Mouse (Mus musculus) olfactory bulb, adult 2 months (tissue): ENCODE data around the gene Srsf4. TPM values are rescaled to one million over a fixed set of nuclear protein-coding genes. Genes with fewer than 3 reads are reported as not detected.

Experiments
- H3K27ac ChIP-seq: fragments of 200-500 bp; 2 replicates; pipeline ENCODE4 v1.5.1; 2012; ENCODE audit warnings: low read depth, low read length; ENCODE audit not compliant: insufficient read depth
- H3K4me1 ChIP-seq: fragments of 200-500 bp; 2 replicates; pipeline ENCODE4 v1.6.1; 2012; ENCODE audit warnings: low read length; ENCODE audit not compliant: control insufficient read depth, insufficient read depth
- H3K4me3 ChIP-seq: fragments of 200-500 bp; 2 replicates; pipeline ENCODE4 v1.5.1; 2012; ENCODE audit warnings: mild to moderate bottlenecking, low read depth, low read length, moderate library complexity; ENCODE audit not compliant: insufficient read depth
- CTCF ChIP-seq: fragments of 200-500 bp; IDR thresholded peaks from 2 replicates; pipeline ENCODE4 v1.5.1; 2012; ENCODE audit warnings: low read depth, mild to moderate bottlenecking, low read length, moderate library complexity; ENCODE audit not compliant: insufficient read depth
- POLR2A ChIP-seq: fragments of 200-500 bp; IDR thresholded peaks from 2 replicates; pipeline ENCODE4 v1.6.1; 2012; ENCODE audit warnings: mild to moderate bottlenecking, low read depth, low read length, moderate library complexity; ENCODE audit not compliant: insufficient read depth
- WGBS: fragments of 180-500 bp; shearing (Covaris S2); methylation state at CpG from one replicate; pipeline ENCODE4 v1.1.7; 2018; 5-methylcytosine and 5-hydroxymethylcytosine counted together
- polyA plus RNA-seq: library from polyadenylated mRNA; stranded (reverse); fragments of >200 nt; gene quantifications from 2 replicates; pipeline ENCODE4 v1.2.4, GENCODE M21; 2012; ENCODE audit warnings: low replicate concordance; ENCODE audit not compliant: missing spikeins, insufficient read depth, insufficient read length

Srsf4 gene
- polyA plus RNA-seq, 1 experiment: not detected

GRCm38 (mm10) chr4:131907912-131908311, 34.5 kb downstream of the Srsf4 start:
- TF ChIP-seq CTCF (no peak), POLR2A (no peak)
- H3K4me1 ChIP-seq: peaks cover 9% of the 10 kb centered on the region; the same call in 1 of the 2 replicates
- 97% methylated on average over 3 of the region's 3 CpGs for WGBS
- H3K4me3 ChIP-seq: no peak overlapping the region
- H3K27ac ChIP-seq: no peak overlapping the region

DNA sequence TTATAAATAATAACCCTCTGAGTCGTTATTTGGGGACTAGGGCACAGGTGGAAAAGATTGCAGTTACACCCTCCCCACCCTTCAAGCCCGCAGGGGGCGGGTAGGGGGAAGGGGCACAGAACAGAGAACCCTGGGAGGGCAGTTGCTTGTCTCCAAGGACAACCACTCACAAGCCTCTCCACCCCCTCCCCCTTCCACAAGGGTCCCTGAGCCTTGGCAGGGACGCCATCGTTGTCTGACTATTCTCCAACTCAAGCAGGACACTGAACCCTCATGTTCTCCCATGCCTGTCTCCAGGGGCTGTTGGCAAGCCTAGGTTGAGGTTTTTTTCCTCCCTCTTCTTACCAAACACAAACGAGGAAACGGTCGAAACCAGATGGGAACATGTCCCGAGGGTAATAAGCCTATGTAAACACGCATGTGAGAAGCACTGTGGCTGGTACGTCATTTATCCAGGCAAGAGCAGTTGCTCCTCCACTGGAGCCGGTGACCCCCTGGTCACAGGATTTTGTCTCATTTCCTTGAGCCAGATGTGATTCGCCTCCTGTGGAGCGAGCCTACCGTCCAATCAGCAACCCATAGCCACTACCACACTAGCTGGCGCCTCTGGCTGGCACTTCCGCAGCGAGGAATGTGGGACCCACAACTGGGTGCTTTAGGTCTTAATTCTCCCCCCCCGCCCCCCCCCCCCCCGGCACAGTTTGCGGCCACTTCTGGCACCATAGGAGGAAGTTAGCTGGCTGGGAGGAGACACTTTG, 37.0 kb downstream of the Srsf4 start:
- Histone ChIP-seq H3K4me3 (no peak overlapping the region), H3K4me1 (peaks cover 19% of the 10 kb centered on the region), H3K27ac (no peak overlapping the region)
- TF ChIP-seq CTCF (peak; percentile 3; the same call in 1 of the 2 replicates), POLR2A (no peak)
- WGBS: 31% methylated on average over 18 of the region's 21 CpGs

DNA sequence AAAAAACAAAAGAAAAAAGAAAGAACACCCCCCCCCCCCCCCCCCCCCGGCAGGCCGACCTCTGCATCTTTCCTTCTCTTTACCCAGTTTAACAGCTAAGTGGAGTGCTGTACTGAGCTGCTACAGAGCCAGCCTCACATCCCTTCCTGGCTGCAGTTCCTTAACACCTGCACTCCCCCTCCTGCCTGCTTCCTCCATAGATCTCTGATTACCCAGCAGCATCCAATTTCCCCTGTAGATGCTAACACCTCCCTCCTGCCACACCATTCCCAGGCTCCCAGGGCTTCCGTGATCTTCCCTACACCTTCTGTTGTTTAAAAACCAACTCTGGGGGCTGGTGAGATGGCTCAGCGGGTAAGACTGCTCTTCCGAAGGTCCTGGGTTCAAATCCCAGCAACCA, 38.1 kb downstream of the Srsf4 start:
- 63% methylated on average over 4 of the region's 5 CpGs for WGBS
- Histone ChIP-seq H3K27ac (no peak overlapping the region), H3K4me3 (no peak overlapping the region), H3K4me1 (peaks cover 23% of the 10 kb centered on the region)
- TF ChIP-seq CTCF: no peak
- no peak for TF ChIP-seq POLR2A

- Histone ChIP-seq H3K27ac (no peak overlapping the region), H3K4me1 (peaks cover 23% of the 10 kb centered on the region), H3K4me3 (no peak overlapping the region)
- TF ChIP-seq CTCF: no peak
- no peak for TF ChIP-seq POLR2A
- 73% methylated on average over 10 of the region's 10 CpGs for WGBS
These were observed 40.1 kb downstream of the Srsf4 start for GRCm38 (mm10) chr4:131913526-131913925.

DNA sequence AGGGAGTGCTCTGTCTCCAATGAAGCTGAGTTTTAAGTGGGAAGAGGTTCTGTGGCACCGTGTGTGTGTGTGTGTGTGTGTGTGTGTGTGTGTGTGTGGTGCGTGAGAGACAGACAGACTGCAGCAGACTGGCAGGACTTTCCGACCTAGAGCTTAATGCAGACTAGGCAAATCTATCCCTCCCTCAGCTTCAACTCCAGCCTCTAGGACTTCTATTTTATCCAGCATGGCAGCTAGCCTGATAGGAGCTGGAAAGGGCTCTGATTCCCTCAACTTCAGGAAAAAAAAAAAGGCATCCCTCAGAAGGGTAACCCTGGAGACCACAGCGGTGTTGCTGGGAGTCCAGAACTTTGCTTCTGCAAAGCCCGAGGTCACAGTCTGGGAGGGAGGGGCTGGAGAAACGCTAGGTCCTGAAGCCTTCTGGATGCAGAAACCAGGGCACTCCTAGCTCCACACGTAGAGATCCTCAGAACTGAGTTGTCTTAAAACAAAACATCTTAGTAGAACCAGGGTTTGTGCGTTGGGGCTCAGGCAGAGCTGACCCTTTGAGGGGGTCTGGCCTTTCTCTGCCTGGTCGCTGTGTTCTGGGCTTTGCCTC, 40.7 kb downstream of the Srsf4 start:
- TF ChIP-seq CTCF (no peak), POLR2A (no peak)
- 38% methylated on average over 9 of the region's 9 CpGs for WGBS

GRCm38 (mm10) chr4:131914891-131915469, 41.6 kb downstream of the Srsf4 start:
- H3K4me1 ChIP-seq: peaks cover 23% of the 10 kb centered on the region
- no peak for TF ChIP-seq POLR2A
- no peak for TF ChIP-seq CTCF
- H3K4me3 ChIP-seq: 0 out of 2 replicates have a peak overlapping the region, but pooled peaks have one; percentile 8
- H3K27ac ChIP-seq: no peak overlapping the region
- WGBS: 15% methylated on average over 31 of the region's 31 CpGs

More for the DNA sequence above, 40.7 kb downstream of the Srsf4 start:
- H3K27ac ChIP-seq: no peak overlapping the region
- H3K4me3 ChIP-seq: no peak overlapping the region
- peaks cover 23% of the 10 kb centered on the region for H3K4me1 ChIP-seq

DNA sequence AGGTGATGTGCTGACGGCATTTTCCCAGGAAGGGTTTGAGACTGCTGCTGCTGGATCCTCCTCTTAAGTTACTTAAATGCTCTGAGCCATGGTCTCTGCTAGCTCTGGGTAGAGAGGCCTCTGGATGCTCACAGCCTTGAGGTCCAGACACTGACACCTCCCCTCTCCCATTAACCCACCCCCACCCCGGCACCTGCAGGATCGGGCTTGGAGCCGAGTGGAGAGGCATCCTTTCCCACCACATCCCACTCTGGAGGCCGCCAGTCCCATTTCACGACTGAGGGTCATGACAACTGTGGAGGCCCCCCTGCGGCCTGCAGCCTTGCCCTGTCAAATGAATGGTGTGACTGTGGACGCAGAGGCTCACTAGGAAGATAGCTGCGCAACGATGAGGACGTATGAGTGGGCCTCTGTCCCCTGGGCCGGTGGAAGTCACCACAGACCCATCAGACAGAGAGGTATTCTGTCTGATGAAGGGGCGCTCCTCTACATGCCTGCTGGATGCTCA, 42.5 kb downstream of the Srsf4 start:
- Histone ChIP-seq H3K4me3 (no peak overlapping the region), H3K27ac (no peak overlapping the region), H3K4me1 (peaks cover 22% of the 10 kb centered on the region)
- WGBS: 57% methylated on average over 13 of the region's 13 CpGs
- TF ChIP-seq POLR2A: no peak
- TF ChIP-seq CTCF: no peak

GRCm38 (mm10) chr4:131916425-131916824, 43.0 kb downstream of the Srsf4 start:
- TF ChIP-seq POLR2A: no peak
- peak; percentile 93 for TF ChIP-seq CTCF
- H3K27ac ChIP-seq: no peak overlapping the region
- 14% methylated on average over 15 of the region's 15 CpGs for WGBS

More at GRCm38 (mm10) chr4:131916425-131916824, 43.0 kb downstream of the Srsf4 start:
- peaks cover 19% of the 10 kb centered on the region for H3K4me1 ChIP-seq
- no peak overlapping the region for H3K4me3 ChIP-seq
